Mouse (Mus musculus): Measurements from ENCODE around the gene Tnfsf13. TPM values are rescaled to one million over a fixed set of nuclear protein-coding genes. Genes with fewer than 3 reads are reported as not detected.
"Not testable (repeated sequence)": the region's sequence is repeated elsewhere in the genome, so short reads cannot be mapped to it uniquely, and the experiment has no call there.

The Tnfsf13 gene
- polyA plus RNA-seq, 1 experiment from 2014 or later = 0.53 TPM

DNA sequence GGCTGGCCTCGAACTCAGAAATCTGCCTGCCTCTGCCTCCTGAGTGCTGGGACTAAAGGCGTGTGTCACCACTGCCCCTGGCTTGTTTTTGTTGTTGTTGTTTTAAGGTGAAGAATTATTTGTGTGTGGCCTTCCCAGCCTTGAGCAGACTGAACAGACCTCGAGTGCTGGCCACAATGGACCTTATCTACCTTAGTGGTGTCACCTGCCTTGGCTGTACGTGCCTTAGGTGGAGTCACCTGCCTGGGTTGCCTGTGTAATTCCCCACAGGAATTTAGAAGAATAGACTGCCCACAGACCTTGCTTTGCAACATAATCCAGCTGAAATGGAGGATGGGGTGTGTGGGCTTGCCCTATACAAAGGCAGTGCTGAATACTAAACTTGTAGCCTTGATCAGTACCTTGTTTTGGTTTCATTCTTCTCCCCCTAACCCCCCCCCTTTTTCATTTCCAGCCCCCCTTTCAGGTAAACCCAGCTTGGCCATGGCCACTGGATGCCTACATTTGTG lies 22.3 kb upstream of the Tnfsf13 start:
- no peak for DNase-seq (ENCODE audit: low spot score)

GRCm38 (mm10) chr11:69707480-69707847 lies 21.9 kb upstream of the Tnfsf13 start:
- H3K27ac ChIP-seq (ENCODE audit: low read depth, low read length) = 0 out of 2 replicates have a peak overlapping the region, but pooled peaks have one; percentile 27
- 0 out of 2 replicates have a peak, but pooled peaks cover 2% of the 10 kb centered on the region for H3K4me1 ChIP-seq (ENCODE audit: control insufficient read depth, insufficient read depth, low read length)
- DNase-seq (ENCODE audit: low spot score) (no peak), ATAC-seq (no peak)
- H3K9me3 ChIP-seq (replicated peaks; ENCODE audit: control insufficient read depth, low read length) = no peaks in the 10 kb centered on the region
- no peaks in the 10 kb centered on the region for H3K36me3 ChIP-seq (ENCODE audit: control insufficient read depth, insufficient read depth, low read length)
- H3K4me2 ChIP-seq (ENCODE audit: low read length) = no peak overlapping the region
- no peaks in the 10 kb centered on the region for H3K27me3 ChIP-seq (replicated peaks; ENCODE audit: control insufficient read depth, insufficient read depth, low read length)
- 87% methylated on average over 4 of the region's 4 CpGs for WGBS
- H3K4me3 ChIP-seq (ENCODE audit: low read depth, low read length) = no peak overlapping the region
- no peak overlapping the region for H3K9ac ChIP-seq (ENCODE audit: low read length)

More for the DNA sequence above, 22.3 kb upstream of the Tnfsf13 start:
- Histone ChIP-seq H3K9ac (ENCODE audit: low read length) (no peak overlapping the region), H3K27ac (ENCODE audit: low read depth, low read length) (no peak overlapping the region), H3K4me2 (ENCODE audit: low read length) (no peak overlapping the region), H3K27me3 (replicated peaks; ENCODE audit: control insufficient read depth, insufficient read depth, low read length) (no peaks in the 10 kb centered on the region), H3K4me1 (ENCODE audit: control insufficient read depth, insufficient read depth, low read length) (0 out of 2 replicates have a peak, but pooled peaks cover 2% of the 10 kb centered on the region), H3K9me3 (replicated peaks; ENCODE audit: control insufficient read depth, low read length) (no peaks in the 10 kb centered on the region), H3K36me3 (ENCODE audit: control insufficient read depth, insufficient read depth, low read length) (no peaks in the 10 kb centered on the region), H3K4me3 (ENCODE audit: low read depth, low read length) (no peak overlapping the region)
- 87% methylated on average over 4 of the region's 4 CpGs for WGBS
- no peak for ATAC-seq

DNA sequence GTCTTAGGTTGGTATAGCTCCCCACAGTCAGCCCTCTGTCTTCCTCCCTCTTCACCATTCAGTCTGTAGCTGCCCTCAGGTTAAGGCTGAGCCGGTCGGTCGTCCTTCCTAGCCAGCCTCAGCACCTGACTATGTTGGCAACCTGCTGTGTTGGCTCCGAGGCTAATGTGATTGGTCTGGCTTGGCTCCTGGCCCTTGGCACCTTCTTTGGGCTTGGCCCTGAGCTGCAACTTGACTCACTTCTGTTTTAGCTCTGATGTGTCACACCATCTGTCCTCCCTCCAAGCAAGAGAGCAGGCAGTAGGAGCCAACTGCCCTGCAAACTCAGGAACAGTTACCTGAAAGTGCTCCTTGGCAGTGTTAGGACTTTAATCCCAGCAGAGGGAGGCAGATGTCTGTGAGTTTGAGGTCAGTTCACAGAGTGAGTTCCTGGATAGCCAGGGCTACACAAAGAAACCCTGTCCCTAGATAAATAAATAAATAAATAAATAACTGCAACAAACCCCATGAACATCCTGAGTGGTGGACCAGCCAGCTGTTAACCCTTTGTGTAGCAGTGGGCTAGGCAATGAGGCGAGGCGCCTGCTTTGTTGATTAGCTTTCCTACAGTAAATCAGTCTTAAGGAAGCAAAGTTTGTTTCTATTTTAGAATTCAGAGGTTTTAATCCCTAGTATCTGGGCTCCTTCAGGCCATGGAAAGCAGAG lies 21.3 kb upstream of the Tnfsf13 start:
- H3K36me3 ChIP-seq (ENCODE audit: control insufficient read depth, insufficient read depth, low read length) = no peaks in the 10 kb centered on the region
- WGBS = 47% methylated on average over 6 of the region's 6 CpGs
- H3K9me3 ChIP-seq (replicated peaks; ENCODE audit: control insufficient read depth, low read length) = no peaks in the 10 kb centered on the region
- H3K27ac ChIP-seq (ENCODE audit: low read depth, low read length) = 0 out of 2 replicates have a peak overlapping the region, but pooled peaks have one; percentile 27
- H3K4me2 ChIP-seq (ENCODE audit: low read length) = no peak overlapping the region
- H3K9ac ChIP-seq (ENCODE audit: low read length) = no peak overlapping the region
- 0 out of 2 replicates have a peak, but pooled peaks cover 2% of the 10 kb centered on the region for H3K4me1 ChIP-seq (ENCODE audit: control insufficient read depth, insufficient read depth, low read length)
- H3K27me3 ChIP-seq (replicated peaks; ENCODE audit: control insufficient read depth, insufficient read depth, low read length) = no peaks in the 10 kb centered on the region
- DNase-seq (ENCODE audit: low spot score) (peak; percentile 29), ATAC-seq (no peak)
- no peak overlapping the region for H3K4me3 ChIP-seq (ENCODE audit: low read depth, low read length)

- 48% methylated on average over 2 of the region's 2 CpGs for WGBS
- no peak overlapping the region for H3K4me2 ChIP-seq (ENCODE audit: low read length)
- 0 out of 2 replicates have a peak, but pooled peaks cover 2% of the 10 kb centered on the region for H3K4me1 ChIP-seq (ENCODE audit: control insufficient read depth, insufficient read depth, low read length)
- DNase-seq (ENCODE audit: low spot score) = no peak
- H3K27ac ChIP-seq (ENCODE audit: low read depth, low read length) = no peak overlapping the region
- no peak overlapping the region for H3K9ac ChIP-seq (ENCODE audit: low read length)
- no peak for ATAC-seq
- no peaks in the 10 kb centered on the region for H3K36me3 ChIP-seq (ENCODE audit: control insufficient read depth, insufficient read depth, low read length)
- no peaks in the 10 kb centered on the region for H3K9me3 ChIP-seq (replicated peaks; ENCODE audit: control insufficient read depth, low read length)
- no peaks in the 10 kb centered on the region for H3K27me3 ChIP-seq (replicated peaks; ENCODE audit: control insufficient read depth, insufficient read depth, low read length)
- no peak overlapping the region for H3K4me3 ChIP-seq (ENCODE audit: low read depth, low read length)
Observed at GRCm38 (mm10) chr11:69704613-69705010, 19.0 kb upstream of the Tnfsf13 start.

DNA sequence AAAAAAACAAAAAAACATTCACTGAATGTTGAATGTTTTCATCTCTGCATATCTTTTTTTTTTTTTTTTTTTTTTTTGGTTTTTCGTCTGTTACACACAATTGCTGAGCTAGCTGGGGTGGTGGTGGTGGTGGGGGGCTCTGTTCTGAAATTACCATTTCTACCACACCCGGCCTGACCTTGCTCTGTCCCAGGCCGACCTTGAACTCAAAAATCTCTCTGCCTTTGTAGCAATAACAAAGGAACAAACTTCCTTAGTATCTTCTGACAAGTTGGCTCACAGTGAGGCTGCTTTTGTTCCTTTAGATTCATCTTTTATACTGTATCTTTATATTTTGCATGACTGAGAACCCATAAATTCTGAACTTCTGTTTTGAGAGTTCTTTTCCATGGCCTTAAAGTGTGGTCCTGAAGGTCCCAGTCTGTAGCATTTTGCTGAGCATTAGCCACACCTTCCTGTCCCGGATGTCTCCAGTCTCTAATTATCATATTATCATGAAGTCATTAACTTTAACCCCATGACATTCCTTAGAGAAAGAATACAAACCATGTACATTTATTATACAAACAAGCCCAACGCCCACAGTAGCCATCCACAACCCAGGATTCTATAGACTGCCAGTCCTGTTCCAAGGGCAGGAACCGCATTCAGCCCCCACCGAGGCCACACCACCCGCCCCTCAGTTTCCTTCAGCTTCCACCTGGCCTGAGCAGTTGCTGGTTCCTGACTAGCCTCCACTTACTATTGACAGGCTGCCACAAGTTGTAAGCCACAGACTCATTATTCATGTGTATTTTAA lies 18.4 kb upstream of the Tnfsf13 start:
- DNase-seq (ENCODE audit: low spot score) = no peak
- Histone ChIP-seq H3K9ac (ENCODE audit: low read length) (no peak overlapping the region), H3K4me3 (ENCODE audit: low read depth, low read length) (no peak overlapping the region), H3K36me3 (ENCODE audit: control insufficient read depth, insufficient read depth, low read length) (no peaks in the 10 kb centered on the region), H3K4me2 (ENCODE audit: low read length) (no peak overlapping the region), H3K9me3 (replicated peaks; ENCODE audit: control insufficient read depth, low read length) (no peaks in the 10 kb centered on the region), H3K27me3 (replicated peaks; ENCODE audit: control insufficient read depth, insufficient read depth, low read length) (no peaks in the 10 kb centered on the region), H3K27ac (ENCODE audit: low read depth, low read length) (no peak overlapping the region), H3K4me1 (ENCODE audit: control insufficient read depth, insufficient read depth, low read length) (0 out of 2 replicates have a peak, but pooled peaks cover 2% of the 10 kb centered on the region)
- no peak for ATAC-seq
- 67% methylated on average over 8 of the region's 8 CpGs for WGBS

GRCm38 (mm10) chr11:69703381-69703780 lies 17.8 kb upstream of the Tnfsf13 start:
- 73% methylated on average over 2 of the region's 3 CpGs for WGBS
- H3K27ac ChIP-seq (ENCODE audit: low read depth, low read length); H3K27me3 ChIP-seq (replicated peaks; ENCODE audit: control insufficient read depth, insufficient read depth, low read length); H3K4me1 ChIP-seq (ENCODE audit: control insufficient read depth, insufficient read depth, low read length); H3K4me3 ChIP-seq (ENCODE audit: low read depth, low read length); ATAC-seq; H3K4me2 ChIP-seq (ENCODE audit: low read length); H3K9me3 ChIP-seq (replicated peaks; ENCODE audit: control insufficient read depth, low read length); DNase-seq (ENCODE audit: low spot score); H3K9ac ChIP-seq (ENCODE audit: low read length); H3K36me3 ChIP-seq (ENCODE audit: control insufficient read depth, insufficient read depth, low read length): not testable (repeated sequence)

DNA sequence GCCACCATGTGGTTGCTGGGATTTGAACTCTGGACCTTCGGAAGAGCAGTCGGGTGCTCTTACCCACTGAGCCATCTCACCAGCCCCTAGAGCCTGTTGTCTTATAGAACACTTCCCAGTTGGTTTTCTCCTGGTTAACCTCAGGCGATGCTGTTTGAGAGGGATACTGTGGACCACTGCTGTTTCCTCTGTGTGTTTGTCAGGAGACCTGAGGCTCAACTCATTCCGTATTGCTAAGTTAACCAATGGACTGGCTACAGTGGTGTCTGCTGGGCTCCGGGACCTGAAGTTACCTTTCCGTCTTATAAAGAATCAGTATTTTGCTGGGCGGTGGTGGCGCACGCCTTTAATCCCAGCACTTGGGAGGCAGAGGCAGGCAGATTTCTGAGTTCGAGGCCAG lies 17.3 kb upstream of the Tnfsf13 start:
- not testable (repeated sequence) for ATAC-seq; H3K36me3 ChIP-seq (ENCODE audit: control insufficient read depth, insufficient read depth, low read length); H3K27ac ChIP-seq (ENCODE audit: low read depth, low read length); H3K4me2 ChIP-seq (ENCODE audit: low read length); H3K4me1 ChIP-seq (ENCODE audit: control insufficient read depth, insufficient read depth, low read length); H3K27me3 ChIP-seq (replicated peaks; ENCODE audit: control insufficient read depth, insufficient read depth, low read length); DNase-seq (ENCODE audit: low spot score); H3K9ac ChIP-seq (ENCODE audit: low read length); H3K4me3 ChIP-seq (ENCODE audit: low read depth, low read length); H3K9me3 ChIP-seq (replicated peaks; ENCODE audit: control insufficient read depth, low read length)
- WGBS = 93% methylated on average over 10 of the region's 10 CpGs

DNA sequence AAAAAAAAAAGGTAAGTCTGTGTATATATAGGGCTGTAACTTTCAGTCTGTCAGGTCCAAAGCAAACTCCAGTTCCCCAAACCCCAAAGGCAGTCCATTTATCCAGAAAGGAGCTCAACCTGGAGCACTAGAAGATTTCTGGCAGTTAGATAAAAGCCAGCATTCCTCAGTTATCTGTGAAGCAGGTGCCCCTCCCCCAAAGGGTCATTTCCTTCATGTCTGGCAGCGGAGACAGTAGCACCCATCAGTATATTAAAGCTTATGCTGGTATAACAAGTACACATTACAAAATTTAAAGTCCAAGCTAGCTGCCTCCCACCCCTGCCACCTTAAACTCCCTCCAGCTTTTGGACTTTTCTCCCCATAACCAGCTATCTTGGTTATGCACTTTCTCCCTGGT lies 14.0 kb upstream of the Tnfsf13 start:
- Histone ChIP-seq H3K9ac (ENCODE audit: low read length) (no peak overlapping the region), H3K4me2 (ENCODE audit: low read length) (no peak overlapping the region), H3K4me1 (ENCODE audit: control insufficient read depth, insufficient read depth, low read length) (peaks cover 10% of the 10 kb centered on the region; the same call in 1 of the 2 replicates), H3K9me3 (replicated peaks; ENCODE audit: control insufficient read depth, low read length) (no peaks in the 10 kb centered on the region), H3K27ac (ENCODE audit: low read depth, low read length) (no peak overlapping the region), H3K4me3 (ENCODE audit: low read depth, low read length) (no peak overlapping the region), H3K27me3 (replicated peaks; ENCODE audit: control insufficient read depth, insufficient read depth, low read length) (no peaks in the 10 kb centered on the region), H3K36me3 (ENCODE audit: control insufficient read depth, insufficient read depth, low read length) (no peaks in the 10 kb centered on the region)
- DNase-seq (ENCODE audit: low spot score) (no peak), ATAC-seq (no peak)
- WGBS = 84% methylated on average over 1 of the region's 1 CpGs

Data from forebrain, embryonic 14.5 days (tissue).